ENCODE assay signal across 21 mouse cellular contexts in the genomic region with DNA sequence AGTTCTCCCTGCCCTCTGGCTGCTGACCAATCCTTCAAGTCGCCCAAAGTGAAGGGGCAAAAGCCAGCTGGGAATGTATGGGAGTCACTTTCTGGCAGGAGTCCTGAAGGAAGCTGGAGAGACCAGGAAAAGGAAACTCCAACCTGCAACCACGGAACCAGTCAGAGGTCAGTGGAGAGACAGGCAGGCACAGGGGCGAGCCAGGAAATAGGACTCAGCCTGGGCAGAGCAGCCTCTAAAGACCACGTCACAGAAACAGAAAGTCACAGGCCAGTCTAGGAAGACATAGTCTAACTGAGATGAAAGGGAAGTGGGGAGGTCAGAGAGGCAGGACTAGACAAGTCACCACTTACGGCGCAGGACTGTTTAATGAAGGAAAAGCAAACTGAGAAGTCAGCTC. TPM values are rescaled to one million over a fixed set of nuclear protein-coding genes. Genes with fewer than 3 reads are reported as not detected.
DNase-seq lines count a peak whose midpoint lies in the region; TF ChIP-seq lines count a peak whose summit lies in the region.
"Had no signal": no experiment of that assay in that cellular context is flagged by ENCODE, and none has a peak within 500 bp of the region (broad histone marks: within the 10 kb centered on the region; RNA-seq: fewer than 3 reads in every experiment).

No protein-coding gene starts in this region.

- no peak for TF ChIP-seq CTCF in small intestine, adult 2 months (IDR thresholded peaks at IDR 0.05; ENCODE audit: extremely low read depth, insufficient read length, insufficient replicate concordance, low read depth, low read length)

- H3K9me3 ChIP-seq in heart, embryonic 10.5 days: no peaks in the 10 kb centered on the region
- H3K9me3 ChIP-seq: forebrain, embryonic 10.5 days; heart, embryonic 13.5 days; limb, embryonic 12.5 days; midbrain, embryonic 10.5 days had no signal

- peaks cover 30% of the 10 kb centered on the region for H3K36me3 ChIP-seq in heart, embryonic 10.5 days
- H3K36me3 ChIP-seq in small intestine, adult 2 months (ENCODE audit: control insufficient read depth, insufficient read depth, low read length): peaks cover 8% of the 10 kb centered on the region

- no peak overlapping the region for H3K4me3 ChIP-seq in heart, embryonic 10.5 days
- no peak overlapping the region for H3K4me3 ChIP-seq in small intestine, adult 2 months (ENCODE audit: low read depth, low read length)
- H3K4me3 ChIP-seq: forebrain, embryonic 10.5 days; heart, embryonic 13.5 days; limb, embryonic 12.5 days; midbrain, embryonic 10.5 days had no signal

- DNase-seq in heart, embryonic 10.5 days (ENCODE audit: low spot score): no peak
- no peak for DNase-seq in heart, adult 11 months
- peak; percentile 23 to 47 for DNase-seq in lung, postnatal 4 days
- DNase-seq in lung, adult 18-20 months: no peak
- peak; percentile 53 for DNase-seq in kidney, postnatal 10 days
- no peak for DNase-seq in layer of hippocampus, postnatal 25 days (ENCODE audit: extremely low spot score in 1 of 2, low spot score in 1 of 2)
- DNase-seq in urinary bladder, postnatal 4 days (ENCODE audit: low spot score in 2 of 2): no peak
- DNase-seq: adrenal gland, adult 8-10 months; B cell, adult 2 months; cerebellum, adult 2 months; gastrocnemius, postnatal 25 days; layer of hippocampus, postnatal 36 days; lung, embryonic 14.5 days; right cerebral cortex, adult 18-20 months had no signal

- no peak for TF ChIP-seq POLR2A in small intestine, adult 2 months (IDR thresholded peaks at IDR 0.05; ENCODE audit: low read depth, low read length)

- peaks cover 13% of the 10 kb centered on the region for H3K27me3 ChIP-seq in heart, embryonic 10.5 days (ENCODE audit: insufficient read depth, poor library complexity, severe bottlenecking)
- H3K27me3 ChIP-seq in small intestine, adult 2 months (ENCODE audit: control insufficient read depth, insufficient read depth, low read length): no peaks in the 10 kb centered on the region
- H3K27me3 ChIP-seq: limb, embryonic 12.5 days had no signal

- H3K4me1 ChIP-seq in heart, embryonic 10.5 days: peaks cover 43% of the 10 kb centered on the region
- peaks cover 36% of the 10 kb centered on the region for H3K4me1 ChIP-seq in small intestine, adult 2 months (ENCODE audit: control insufficient read depth, insufficient read depth, insufficient read length, low read length)

- 0 out of 2 replicates have a peak overlapping the region, but pooled peaks have one; percentile 49 for H3K27ac ChIP-seq in heart, embryonic 10.5 days
- peak overlapping the region; percentile 69 for H3K27ac ChIP-seq in small intestine, adult 2 months (ENCODE audit: insufficient read depth, low read depth, low read length)
- H3K27ac ChIP-seq: heart, embryonic 13.5 days; limb, embryonic 12.5 days; midbrain, embryonic 10.5 days had no signal

- WGBS in heart, embryonic 10.5 days: 55% methylated on average over 6 of the region's 6 CpGs
- 34% methylated on average over 6 of the region's 6 CpGs for WGBS in small intestine, adult 2 months

RNA-seq across cellular contexts. Expression of gene Gm14137, which starts 1.3 kb away (rescaled TPM):
- 0.48 and 0.71 TPM in 2 replicates for polyA plus RNA-seq in heart, embryonic 10.5 days (2016; fragmentation: Nextera tagmentation; extraction: Ambion mirVana)
- polyA plus RNA-seq in small intestine, adult 2 months (2012; rRNA removed): 0.03 and 0.04 TPM in 2 replicates
- not detected for total RNA-seq in layer of hippocampus, postnatal 25 days (2021)
- total RNA-seq: gastrocnemius, postnatal 25 days; hematopoietic stem cell, adult 5-6 weeks; layer of hippocampus, postnatal 36 days had no signal
- polyA plus RNA-seq: cerebellum, adult 2 months; urinary bladder, adult 2 months had no signal

RNA-seq across cellular contexts. Expression of gene Gchfr, which starts 8.0 kb away (rescaled TPM):
- polyA plus RNA-seq in heart, embryonic 10.5 days (2016; fragmentation: Nextera tagmentation; extraction: Ambion mirVana): 7.4 and 9.1 TPM in 2 replicates
- polyA plus RNA-seq in small intestine, adult 2 months (2012; rRNA removed): 35.0 and 107 TPM in 2 replicates
- total RNA-seq in layer of hippocampus, postnatal 25 days (2021): not detected
- total RNA-seq: gastrocnemius, postnatal 25 days; layer of hippocampus, postnatal 36 days had no signal

RNA-seq across cellular contexts. Expression of gene Rmdn3, which starts 18.8 kb away (rescaled TPM):
- polyA plus RNA-seq in heart, embryonic 10.5 days (2016; fragmentation: Nextera tagmentation; extraction: Ambion mirVana): 36.4 and 43.8 TPM in 2 replicates
- 26.2 and 57.3 TPM in 2 replicates for polyA plus RNA-seq in small intestine, adult 2 months (2012; rRNA removed)
- total RNA-seq in layer of hippocampus, postnatal 25 days (2021): 10 to 100 TPM; 51.5 to 56.5 TPM

RNA-seq across cellular contexts. Expression of gene Zfyve19, which starts 32.8 kb away (rescaled TPM):
- 46.4 and 50.4 TPM in 2 replicates for polyA plus RNA-seq in heart, embryonic 10.5 days (2016; fragmentation: Nextera tagmentation; extraction: Ambion mirVana)
- polyA plus RNA-seq in small intestine, adult 2 months (2012; rRNA removed): 20.2 and 46.7 TPM in 2 replicates
- total RNA-seq in layer of hippocampus, postnatal 25 days (2021): 10 to 100 TPM; 28.3 to 38.8 TPM

RNA-seq across cellular contexts. Expression of gene Dnajc17, which starts 33.0 kb away (rescaled TPM):
- polyA plus RNA-seq in heart, embryonic 10.5 days (2016; fragmentation: Nextera tagmentation; extraction: Ambion mirVana): 14.8 and 19.5 TPM in 2 replicates
- 1.5 and 2.9 TPM in 2 replicates for polyA plus RNA-seq in small intestine, adult 2 months (2012; rRNA removed)
- 10 to 100 TPM; 15.8 to 19.7 TPM for total RNA-seq in layer of hippocampus, postnatal 25 days (2021)

Comparison
In these comparisons a context has a peak if more than half of its experiments do, and no peak if none do; other contexts are left out.
1. DNase-seq: peak in lung, postnatal 4 days (2 of 2) and kidney, postnatal 10 days (single experiment); none in heart, embryonic 10.5 days (single experiment), heart, adult 11 months (single experiment), lung, adult 18-20 months (0 of 2), layer of hippocampus, postnatal 25 days (0 of 2) and urinary bladder, postnatal 4 days (0 of 2).